Mouse (Mus musculus) lung, postnatal 4 days (tissue): ENCODE measurements at regions not wholly inside any gene's neighbourhood (a gene's known extent, or its start where the extent isn't known, plus 50 kb on each side); places are given as distances from the start of the nearest gene placed in this dataset.
A peak's percentile ranks its signal among the peaks of the same experiment; 100 is the strongest.
"Not testable (repeated sequence)": the region's sequence is repeated elsewhere in the genome, so short reads cannot be mapped to it uniquely, and the experiment has no call there.

Experiments
- DNase-seq, 2 experiments: peaks; one replicate each; pipeline ENCODE4 v3.0.0; 2021

- no peak for DNase-seq
Measured at GRCm38 (mm10) chr1:194435060-194435459, 183.0 kb upstream of the Plxna2 start.

GRCm38 (mm10) chr1:194428586-194428985 is 189.4 kb upstream of the Plxna2 start:
- no peak for DNase-seq

GRCm38 (mm10) chr1:194426293-194426692 is 191.7 kb upstream of the Plxna2 start:
- no peak for DNase-seq

- no peak for DNase-seq
Measured at GRCm38 (mm10) chr1:194424201-194424600, 193.8 kb upstream of the Plxna2 start.

GRCm38 (mm10) chr1:194412193-194412592 is 205.8 kb upstream of the Plxna2 start:
- no peak for DNase-seq

- no peak for DNase-seq
Measured at GRCm38 (mm10) chr1:194411788-194412187, 206.2 kb upstream of the Plxna2 start.

- DNase-seq: no peak
Measured at GRCm38 (mm10) chr1:194399281-194399680, 218.7 kb upstream of the Plxna2 start.

GRCm38 (mm10) chr1:194396754-194397460 is 221.1 kb upstream of the Plxna2 start:
- peak; percentile 45 to 78 for DNase-seq

- DNase-seq: no peak
Measured at GRCm38 (mm10) chr1:194393720-194394119, 224.3 kb upstream of the Plxna2 start.

GRCm38 (mm10) chr1:194390202-194390601 is 227.8 kb upstream of the Plxna2 start:
- DNase-seq: no peak

- no peak for DNase-seq
Measured at GRCm38 (mm10) chr1:194378135-194378534, 239.9 kb upstream of the Plxna2 start.

- DNase-seq: not testable (repeated sequence)
Measured at GRCm38 (mm10) chr1:194373511-194373910, 244.5 kb upstream of the Plxna2 start.

GRCm38 (mm10) chr1:194363917-194364316 is 254.1 kb upstream of the Plxna2 start:
- DNase-seq: no peak

GRCm38 (mm10) chr1:194363129-194363768 is 254.8 kb upstream of the Plxna2 start:
- DNase-seq: no peak

GRCm38 (mm10) chr1:194362298-194362697 is 255.7 kb upstream of the Plxna2 start:
- DNase-seq: no peak

GRCm38 (mm10) chr1:194361316-194361715 is 256.7 kb upstream of the Plxna2 start:
- DNase-seq: no peak

GRCm38 (mm10) chr1:194354332-194355120 is 263.5 kb upstream of the Plxna2 start:
- DNase-seq: no peak

- DNase-seq: no peak
Measured at GRCm38 (mm10) chr1:194345304-194346033, 272.5 kb upstream of the Plxna2 start.

GRCm38 (mm10) chr1:194342568-194342967 is 275.4 kb upstream of the Plxna2 start:
- no peak for DNase-seq

- DNase-seq: no peak
Measured at GRCm38 (mm10) chr1:194341758-194342157, 276.3 kb upstream of the Plxna2 start.

- peak; percentile 50 to 82 for DNase-seq
Measured at GRCm38 (mm10) chr1:194334752-194335719, 283.0 kb upstream of the Plxna2 start.

GRCm38 (mm10) chr1:194332639-194333038 is 285.4 kb upstream of the Plxna2 start:
- no peak for DNase-seq
